Mouse (Mus musculus): ENCODE data around the gene Hoxd10.

Gene Hoxd10

DNA sequence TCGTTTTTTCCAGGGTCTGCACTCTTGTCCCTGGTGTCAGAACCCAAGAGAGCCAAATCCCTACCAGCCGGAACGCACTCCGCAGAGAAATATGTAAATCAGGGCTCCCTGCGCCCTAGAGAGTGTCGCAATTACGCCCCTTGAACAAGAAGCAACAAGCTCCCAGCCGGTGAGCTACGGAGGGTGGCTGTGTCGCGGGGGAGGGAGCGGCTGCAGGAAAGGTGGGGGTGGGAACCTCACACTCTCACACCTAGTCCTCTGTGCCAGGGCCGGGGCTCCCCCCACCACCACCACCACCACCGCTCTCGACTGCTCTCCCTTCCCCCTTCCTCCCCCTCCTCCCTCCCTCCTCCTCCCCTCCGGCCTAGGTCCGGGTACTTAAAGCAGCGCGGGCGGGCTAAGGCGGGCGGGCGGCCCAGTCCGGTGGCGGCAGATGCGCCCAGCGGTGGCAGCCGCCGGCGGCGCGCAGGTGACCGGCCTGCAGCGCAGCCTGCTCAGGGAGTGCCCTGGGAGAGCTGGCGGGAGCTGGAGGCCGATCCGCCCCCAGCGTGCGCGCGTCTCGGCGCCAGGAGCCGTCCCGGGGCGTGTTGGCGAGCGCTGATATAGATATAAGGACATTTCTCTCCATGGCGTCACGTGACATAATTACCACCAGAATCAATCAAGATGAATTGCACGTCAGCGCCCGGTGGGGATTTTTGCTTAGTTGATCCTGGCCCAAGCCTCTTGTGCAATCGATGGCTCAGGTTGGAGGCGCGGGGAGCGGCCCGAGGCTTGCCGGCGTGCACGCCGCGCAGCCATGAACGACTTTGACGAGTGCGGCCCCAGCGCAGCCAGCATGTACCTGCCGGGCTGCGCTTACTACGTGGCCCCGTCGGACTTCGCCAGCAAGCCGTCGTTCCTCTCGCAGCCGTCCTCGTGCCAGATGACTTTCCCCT, 9.9 kb upstream of the Hoxd10 start:
- DNase-seq: no peak

GRCm38 (mm10) chr2:74682796-74683195, 8.9 kb upstream of the Hoxd10 start:
- DNase-seq: no peak

DNA sequence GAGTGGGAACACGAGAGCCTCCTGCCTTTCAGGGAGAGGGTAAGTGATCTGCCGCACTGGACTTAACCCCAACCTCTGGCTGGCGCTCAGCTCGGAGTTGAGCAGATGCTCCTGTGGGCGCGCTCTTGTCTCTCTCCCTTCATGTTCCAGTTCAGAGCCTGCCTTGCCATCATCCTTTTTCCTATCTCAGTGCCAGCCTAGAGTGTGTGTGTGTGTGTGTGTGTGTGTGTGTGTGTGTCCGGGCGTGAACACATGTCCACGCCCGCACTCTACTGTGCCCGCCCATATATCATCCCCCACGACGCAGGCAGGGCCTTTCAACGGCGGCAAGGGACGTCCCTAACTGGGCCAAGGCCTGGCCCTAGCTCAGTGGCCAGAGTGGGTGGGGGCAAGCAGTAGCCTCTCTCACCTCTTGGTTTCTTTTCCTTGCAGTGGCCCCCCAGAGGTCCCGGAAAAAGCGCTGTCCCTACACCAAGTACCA, 8.2 kb upstream of the Hoxd10 start:
- no peak for DNase-seq

DNA sequence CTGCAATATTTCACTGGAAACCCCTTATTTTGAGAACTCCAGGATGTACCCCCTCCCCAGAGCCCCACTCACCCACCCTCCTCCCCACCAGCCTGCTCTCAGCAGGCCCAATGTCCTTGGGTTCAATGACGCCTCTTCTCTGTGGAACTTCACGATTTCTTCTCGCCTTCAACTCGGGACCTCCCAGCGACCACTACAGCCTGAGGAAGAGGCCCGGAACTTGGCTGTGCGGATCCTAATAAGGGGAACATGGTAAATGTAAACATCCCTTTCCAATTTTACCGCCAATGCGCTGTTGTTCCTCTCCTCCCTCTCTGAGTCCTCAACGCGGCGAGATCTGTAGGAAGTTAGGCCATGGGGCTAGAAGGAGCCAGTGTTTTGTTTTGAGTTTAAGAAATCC, 7.6 kb upstream of the Hoxd10 start:
- DNase-seq: no peak

DNA sequence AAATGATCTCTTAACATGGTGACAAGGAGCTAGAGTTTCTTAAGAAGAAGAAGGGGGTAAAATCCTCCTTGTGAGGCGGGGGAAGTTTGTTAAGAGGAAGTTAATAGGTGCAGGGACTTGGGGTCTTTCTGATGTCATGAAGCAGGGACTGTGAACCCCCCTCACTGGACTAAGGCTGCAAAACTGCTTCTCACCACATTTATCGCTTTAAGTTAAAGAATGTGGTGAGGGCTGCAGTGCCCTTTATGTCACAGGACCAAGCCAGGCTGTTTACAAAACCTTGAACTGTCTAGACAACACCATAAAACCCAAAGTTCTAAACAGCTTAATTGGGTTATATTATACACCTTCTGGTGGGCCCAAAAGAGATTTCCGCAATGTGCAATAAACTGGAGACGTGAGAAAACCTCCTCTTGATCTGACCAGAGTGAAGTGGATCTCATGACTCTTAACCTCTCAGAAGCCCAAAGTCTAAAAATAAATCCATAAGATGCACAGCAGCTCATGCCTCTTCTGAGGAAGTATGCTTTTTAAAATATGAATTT, 6.6 kb upstream of the Hoxd10 start:
- no peak for DNase-seq

DNA sequence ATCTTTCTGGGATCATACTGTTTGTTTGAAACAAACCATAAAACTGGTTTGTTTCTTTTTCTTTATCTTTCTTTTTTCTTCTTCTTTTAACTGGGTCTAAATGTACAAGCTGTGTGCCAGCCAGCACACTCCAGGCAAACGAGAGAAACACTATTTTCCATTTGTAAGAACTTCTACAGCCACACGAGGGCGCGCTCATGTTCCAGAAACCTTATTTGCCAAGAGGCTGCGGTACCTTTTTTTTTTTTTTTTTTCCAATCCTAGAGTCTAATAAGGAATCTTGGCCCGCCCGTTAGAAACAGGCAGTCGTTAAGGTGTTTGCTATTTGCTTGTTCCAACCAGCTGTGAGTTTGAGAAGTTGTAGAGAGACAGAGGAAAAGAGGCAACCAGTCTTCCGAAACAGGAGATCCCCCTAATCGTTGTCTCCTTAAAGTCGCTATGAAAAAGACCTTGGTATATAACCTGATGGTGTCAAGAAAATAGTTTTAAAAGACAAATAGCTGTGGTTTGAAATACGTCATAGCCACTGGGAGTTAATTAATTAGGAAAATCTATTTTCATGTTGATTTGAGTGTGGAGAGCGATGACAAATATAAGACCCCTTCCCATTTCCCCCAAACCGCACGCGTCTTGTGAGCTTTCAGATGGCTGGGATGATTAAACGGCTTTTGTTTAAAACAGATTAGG, 5.3 kb upstream of the Hoxd10 start:
- DNase-seq: no peak

- no peak for DNase-seq
Observed at GRCm38 (mm10) chr2:74686988-74687697, 4.6 kb upstream of the Hoxd10 start.

DNA sequence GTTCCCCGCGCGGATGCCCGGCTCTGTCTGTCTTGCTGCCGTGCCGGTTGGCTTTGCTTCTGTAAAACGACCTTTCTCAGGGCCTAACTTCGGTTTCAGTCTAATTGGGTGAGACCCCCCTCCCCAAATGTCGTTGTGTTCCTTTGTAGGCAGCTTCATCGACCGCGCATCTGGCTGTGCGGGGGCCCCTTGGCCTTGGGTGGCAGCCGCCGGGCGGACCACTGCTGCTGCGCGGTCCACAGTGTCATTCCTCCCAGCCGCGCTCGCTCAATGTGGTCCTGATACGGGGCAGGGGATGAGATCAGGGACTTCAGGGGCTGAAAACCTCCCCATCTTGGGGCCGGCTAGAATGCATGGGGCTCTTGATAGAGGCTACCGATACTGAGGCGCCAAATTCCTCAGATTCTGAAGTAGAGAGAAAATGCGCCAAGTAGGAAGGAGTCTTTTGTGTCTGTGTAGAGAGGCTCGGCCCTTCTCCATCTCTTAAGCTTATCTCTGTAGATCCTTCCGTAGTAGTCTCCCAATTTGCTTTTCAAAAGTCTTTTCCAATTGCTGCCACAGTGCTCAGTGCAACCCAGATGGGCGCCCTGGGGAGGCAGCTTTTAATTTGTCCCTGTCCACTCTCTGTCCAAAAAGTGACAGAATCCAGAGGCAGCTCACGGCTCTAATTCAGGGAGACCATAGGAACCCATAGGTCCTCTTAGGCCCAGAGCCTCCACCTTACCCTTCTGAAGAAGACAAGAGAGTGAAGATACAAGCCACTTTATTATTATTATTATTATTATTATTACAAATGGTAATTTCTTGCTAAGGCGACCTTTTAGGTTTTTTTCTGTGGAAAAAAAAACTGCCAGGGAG, 3.8 kb upstream of the Hoxd10 start:
- DNase-seq: no peak

- DNase-seq: no peak
Observed at GRCm38 (mm10) chr2:74688795-74689573, 2.7 kb upstream of the Hoxd10 start.

DNA sequence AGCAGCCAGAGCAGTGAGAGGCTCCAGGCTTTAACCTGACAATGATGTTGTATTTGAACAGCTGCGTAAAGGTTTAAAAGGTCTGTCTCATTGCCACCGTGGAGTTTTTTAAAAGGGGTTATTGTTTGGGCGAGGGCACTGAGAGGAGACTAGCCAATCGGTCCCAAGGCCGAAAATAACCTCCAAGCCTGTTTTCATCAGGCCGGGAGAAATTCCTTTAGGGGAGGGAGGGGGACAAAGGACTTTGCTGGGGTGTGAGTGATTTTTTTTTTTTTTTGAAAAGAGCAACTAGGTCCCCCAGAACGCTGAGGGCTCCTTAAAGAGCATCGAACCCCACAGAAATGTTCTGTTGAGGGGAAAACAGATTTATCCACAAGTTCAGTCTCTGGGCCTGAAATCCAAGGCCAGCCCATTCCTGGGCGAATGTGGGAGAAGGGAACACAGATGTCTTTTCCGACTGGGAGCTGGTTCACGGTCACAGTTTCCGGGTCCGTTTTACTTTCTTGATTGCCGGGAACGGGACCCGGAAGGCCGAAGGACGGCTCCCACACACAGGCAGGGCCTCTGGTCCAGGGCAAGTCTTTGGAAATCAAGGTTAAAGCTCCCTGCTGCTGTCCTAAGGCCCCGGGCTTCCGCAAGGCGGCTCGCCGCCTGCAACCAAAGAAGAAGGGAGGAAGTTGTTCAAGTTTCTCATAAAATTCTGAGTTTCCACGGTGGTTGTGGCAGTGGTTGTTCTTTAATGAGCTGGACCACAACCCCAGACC, 2.0 kb upstream of the Hoxd10 start:
- DNase-seq: no peak

- DNase-seq: no peak
Observed at GRCm38 (mm10) chr2:74690338-74690716, 1.4 kb upstream of the Hoxd10 start.

DNA sequence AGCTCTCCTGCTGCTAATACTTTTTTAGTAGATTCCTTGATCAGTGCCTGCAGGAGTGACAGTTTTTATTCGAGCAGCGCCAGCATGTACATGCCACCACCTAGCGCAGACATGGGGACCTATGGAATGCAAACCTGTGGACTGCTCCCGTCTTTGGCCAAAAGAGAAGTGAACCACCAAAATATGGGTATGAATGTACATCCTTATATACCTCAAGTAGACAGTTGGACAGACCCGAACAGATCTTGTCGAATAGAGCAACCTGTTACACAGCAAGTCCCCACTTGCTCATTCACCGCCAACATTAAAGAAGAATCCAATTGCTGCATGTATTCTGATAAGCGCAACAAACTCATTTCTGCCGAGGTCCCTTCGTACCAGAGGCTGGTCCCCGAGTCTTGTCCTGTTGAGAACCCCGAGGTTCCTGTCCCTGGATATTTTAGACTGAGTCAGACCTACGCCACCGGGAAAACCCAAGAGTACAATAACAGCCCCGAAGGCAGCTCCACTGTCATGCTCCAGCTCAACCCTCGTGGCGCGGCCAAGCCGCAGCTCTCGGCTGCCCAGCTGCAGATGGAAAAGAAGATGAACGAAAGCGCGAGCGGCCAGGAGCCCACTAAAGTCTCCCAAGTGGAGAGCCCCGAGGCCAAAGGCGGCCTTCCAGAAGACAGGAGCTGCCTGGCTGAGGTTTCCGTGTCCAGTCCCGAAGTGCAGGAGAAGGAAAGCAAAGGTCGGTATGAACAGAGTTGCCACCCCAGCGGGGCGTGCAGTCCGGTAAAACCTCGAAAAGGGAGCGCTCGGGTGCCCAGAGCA, 477 bp downstream of the Hoxd10 start:
- DNase-seq: no peak

DNA sequence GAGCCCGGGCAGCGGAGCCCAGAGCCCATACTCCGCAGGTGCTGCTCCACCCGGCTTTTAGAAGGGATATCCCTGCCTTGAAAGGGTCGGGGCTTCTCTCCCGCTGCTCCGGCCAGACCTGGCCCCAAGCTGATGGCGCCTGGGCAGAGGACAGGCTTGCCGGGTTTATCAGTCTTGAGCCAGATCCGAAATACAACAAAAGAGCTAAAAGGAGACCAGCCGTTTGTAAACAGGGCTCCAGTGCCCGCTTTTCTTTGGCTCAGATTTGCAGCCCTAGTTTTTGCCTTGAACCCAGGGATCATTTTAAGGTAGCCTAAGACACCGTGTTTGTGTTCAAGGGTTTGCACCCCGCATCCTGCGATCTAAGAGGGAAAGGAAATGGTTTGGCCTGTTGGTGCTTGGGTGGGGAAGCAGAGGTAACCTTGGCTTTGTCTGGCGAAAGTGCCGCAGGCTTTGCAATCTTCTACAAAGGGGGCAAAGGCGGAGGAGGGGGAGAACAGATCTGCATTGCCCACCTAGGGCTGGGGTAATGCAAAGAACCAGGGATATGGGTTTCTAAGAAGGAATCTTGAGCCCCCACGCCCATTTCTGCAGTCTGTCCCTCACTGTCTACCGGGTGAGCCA, 1.2 kb downstream of the Hoxd10 start:
- DNase-seq: no peak

- no peak for DNase-seq
Observed at GRCm38 (mm10) chr2:74693432-74693827, 1.7 kb downstream of the Hoxd10 start.

DNA sequence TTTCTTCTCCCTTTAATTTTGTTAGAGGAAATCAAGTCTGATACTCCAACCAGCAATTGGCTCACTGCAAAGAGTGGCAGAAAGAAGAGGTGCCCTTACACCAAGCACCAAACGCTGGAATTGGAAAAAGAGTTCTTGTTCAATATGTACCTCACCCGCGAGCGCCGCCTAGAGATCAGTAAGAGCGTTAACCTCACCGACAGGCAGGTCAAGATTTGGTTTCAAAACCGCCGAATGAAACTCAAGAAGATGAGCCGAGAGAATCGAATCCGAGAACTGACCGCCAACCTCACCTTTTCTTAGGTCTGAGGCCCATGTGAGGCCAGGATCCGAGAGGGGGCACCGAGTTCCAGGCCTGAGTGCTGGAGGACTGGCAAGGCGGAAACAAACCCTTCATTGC, 2.3 kb downstream of the Hoxd10 start:
- no peak for DNase-seq

DNA sequence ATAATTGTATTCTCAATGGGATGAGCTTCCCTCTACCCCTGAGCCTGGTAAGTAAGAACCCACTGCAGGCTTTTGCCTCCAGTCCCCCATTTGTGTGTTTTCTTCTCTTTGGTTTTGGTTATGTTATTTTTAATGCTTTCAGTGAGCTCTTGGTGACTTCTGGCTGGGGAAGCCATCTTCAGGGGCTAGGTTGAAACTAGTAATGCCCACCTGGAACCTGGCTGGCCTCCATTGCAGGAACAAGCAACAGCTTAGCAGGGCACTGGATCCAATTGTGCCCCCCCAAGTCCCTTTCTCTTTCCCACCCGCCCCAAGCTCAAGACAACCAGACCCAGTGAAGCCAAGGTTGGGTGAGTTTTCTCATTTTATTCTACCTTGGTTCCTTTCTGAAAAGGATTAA, 3.7 kb downstream of the Hoxd10 start:
- DNase-seq: no peak

- no peak for DNase-seq
Observed at GRCm38 (mm10) chr2:74695813-74696430, 4.2 kb downstream of the Hoxd10 start.

- DNase-seq: no peak
Observed at GRCm38 (mm10) chr2:74696442-74697335, 5.0 kb downstream of the Hoxd10 start.

All from cerebellum, adult 8-10 months (tissue).